ENCODE assay signal across 8 mouse cellular contexts in the genomic region with DNA sequence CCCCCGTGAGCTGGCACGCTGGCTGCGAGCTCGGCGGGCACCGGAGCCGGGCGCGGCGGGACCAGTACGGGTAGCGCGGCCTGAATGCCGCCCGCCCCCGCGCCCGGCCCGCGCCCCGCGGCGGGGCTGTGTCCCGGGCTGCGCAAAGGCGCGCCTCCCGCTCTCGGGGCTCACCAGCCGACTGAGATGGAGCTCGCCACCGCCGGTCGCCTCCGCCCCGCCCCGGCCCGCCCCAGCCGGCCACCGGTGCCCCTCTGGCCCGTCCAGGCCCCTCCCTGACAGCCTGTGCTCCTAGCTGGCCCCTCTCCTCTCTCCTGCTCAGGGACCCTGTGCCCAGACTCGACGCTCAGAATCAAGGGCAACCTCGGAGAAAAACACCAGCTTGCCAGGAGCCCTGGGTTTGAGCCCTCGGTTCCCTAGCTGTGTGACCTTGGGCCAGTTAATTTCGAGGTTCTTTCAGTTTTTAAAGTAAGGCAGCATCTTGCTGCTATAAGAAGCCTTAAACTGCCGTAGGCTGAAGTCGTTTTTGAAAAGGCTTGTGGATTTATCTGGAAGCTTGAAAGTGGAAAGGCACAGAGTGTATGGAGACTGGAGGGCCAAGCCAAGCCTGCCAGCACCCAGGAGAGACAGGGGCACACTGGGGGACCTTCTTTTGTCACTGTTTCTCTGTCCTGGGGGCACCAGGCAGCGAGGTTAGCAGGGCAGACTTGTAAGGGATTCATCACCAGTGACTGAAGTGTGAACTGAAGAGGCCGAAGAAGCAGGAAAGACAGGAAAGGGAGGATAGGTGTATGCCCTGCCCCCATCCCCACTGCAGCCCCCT. TPM values are rescaled to one million over a fixed set of nuclear protein-coding genes. Genes with fewer than 3 reads are reported as not detected.
A peak's percentile ranks its signal among the peaks of the same experiment; 100 is the strongest.
DNase-seq lines count a peak whose midpoint lies in the region; ATAC-seq lines count a peak whose summit lies in the region.

Gene Grin2c (minus strand): TSS at position 183 of the 823 bp plus-strand sequence.

- H3K9me3 ChIP-seq in lung, embryonic 16.5 days (ENCODE audit: control insufficient read depth, low read length), result no peaks in the 10 kb centered on the region
- H3K9me3 ChIP-seq in neural tube, embryonic 14.5 days (ENCODE audit: control insufficient read depth, low read length), result no peaks in the 10 kb centered on the region

- H3K36me3 ChIP-seq in lung, embryonic 16.5 days (ENCODE audit: control insufficient read depth, insufficient read depth, low read length), result no peaks in the 10 kb centered on the region
- H3K36me3 ChIP-seq in neural tube, embryonic 14.5 days (ENCODE audit: control insufficient read depth, insufficient read depth, low read length), result peaks cover 10% of the 10 kb centered on the region

- H3K27me3 ChIP-seq in lung, embryonic 16.5 days (ENCODE audit: control insufficient read depth, insufficient read depth, low read depth, low read length), result peaks cover 65% of the 10 kb centered on the region
- peaks cover 39% of the 10 kb centered on the region for H3K27me3 ChIP-seq in neural tube, embryonic 14.5 days (ENCODE audit: control insufficient read depth, insufficient read depth, low read length)

- peak; percentile 75 for DNase-seq in adrenal gland, adult 2 months
- DNase-seq in adrenal gland, postnatal 4 days (ENCODE audit: low spot score in 2 of 2), result no peak
- no peak for DNase-seq in lung, postnatal 25 days (ENCODE audit: low spot score)
- DNase-seq in layer of hippocampus, postnatal 25 days (ENCODE audit: extremely low spot score in 1 of 2, low spot score in 1 of 2), result no peak
- no peak for DNase-seq in c-Kit-positive CD71-positive TER-119-positive erythroid progenitor cells, embryonic 14.5 days (ENCODE audit: low spot score)
- no peak for DNase-seq in thymus, postnatal 0 days (ENCODE audit: low spot score)

- peak within 1 kb of the TSS; percentile 53 for H3K4me2 ChIP-seq in lung, embryonic 16.5 days (ENCODE audit: low read depth, low read length)
- H3K4me2 ChIP-seq in neural tube, embryonic 14.5 days (ENCODE audit: low read depth, low read length), result peak within 1 kb of the TSS; percentile 45

- peak within 1 kb of the TSS; percentile 36 for H3K4me3 ChIP-seq in lung, embryonic 16.5 days (ENCODE audit: low read length)
- peak within 1 kb of the TSS; percentile 25 for H3K4me3 ChIP-seq in neural tube, embryonic 14.5 days (ENCODE audit: low read depth, low read length)

- 7% methylated on average over 33 of the region's 50 CpGs for WGBS in lung, embryonic 16.5 days
- 9% methylated on average over 34 of the region's 50 CpGs for WGBS in neural tube, embryonic 14.5 days

- ATAC-seq in lung, embryonic 16.5 days (ENCODE audit: low read depth), result no peak
- ATAC-seq in neural tube, embryonic 14.5 days (ENCODE audit: low read depth), result no peak

- H3K4me1 ChIP-seq in lung, embryonic 16.5 days (replicated peaks; ENCODE audit: control insufficient read depth, insufficient read depth, low read length), result peaks cover 4% of the 10 kb centered on the region; the same call in 1 of the 2 replicates
- peaks cover 5% of the 10 kb centered on the region for H3K4me1 ChIP-seq in neural tube, embryonic 14.5 days (ENCODE audit: control insufficient read depth, insufficient read depth, low read length)

- H3K9ac ChIP-seq in lung, embryonic 16.5 days (ENCODE audit: low read length), result peak within 1 kb of the TSS; percentile 30
- H3K9ac ChIP-seq in neural tube, embryonic 14.5 days (replicated peaks; ENCODE audit: low read depth, low read length), result no peak within 1 kb of the TSS; the same call in 1 of the 2 replicates

- H3K27ac ChIP-seq in lung, embryonic 16.5 days (ENCODE audit: low read length), result no peak within 1 kb of the TSS
- H3K27ac ChIP-seq in neural tube, embryonic 14.5 days (ENCODE audit: low read depth, low read length), result no peak within 1 kb of the TSS

RNA-seq across cellular contexts. Expression of gene Grin2c, which starts in this region (rescaled TPM):
- total RNA-seq in adrenal gland, adult 2 months (2021), result 1 to 10 TPM; 2.3 to 9.4 TPM
- polyA plus RNA-seq in adrenal gland, adult 2 months (2012; rRNA removed), result 13.8 and 25.5 TPM in 2 replicates
- total RNA-seq in adrenal gland, postnatal 4 days (2021), result 1 to 10 TPM; 1.8 to 2.0 TPM
- polyA plus RNA-seq in lung, embryonic 16.5 days (2015; fragmentation: Nextera tagmentation; extraction: Ambion mirVana), result 0.06 TPM in 1 of 2 replicates, not detected in the other
- total RNA-seq in layer of hippocampus, postnatal 25 days (2021), result 10 to 100 TPM; 47.3 to 47.4 TPM
- 0.24 and 0.45 TPM in 2 replicates for polyA plus RNA-seq in neural tube, embryonic 14.5 days (2014; fragmentation: Nextera tagmentation; extraction: Ambion mirVana)
- polyA plus RNA-seq in thymus, postnatal 0 days (2015; fragmentation: Nextera tagmentation; extraction: Ambion mirVana), result 0.60 and 0.83 TPM in 2 replicates

Comparison
In these comparisons a context has a peak if more than half of its experiments do, and no peak if none do; other contexts are left out.
1. RNA of gene Grin2c (total RNA-seq): 47.3 to 47.4 TPM in layer of hippocampus, postnatal 25 days; 2.3 to 9.4 TPM in adrenal gland, adult 2 months and 1.8 to 2.0 TPM in adrenal gland, postnatal 4 days; every median in the first group is over 4 times any median in the second.